ENCODE assay signal across 8 mouse cellular contexts in genomic region chr14:45387480-45387879, GRCm38 (mm10). TPM values are rescaled to one million over a fixed set of nuclear protein-coding genes. Genes with fewer than 3 reads are reported as not detected.
DNase-seq lines count a peak whose midpoint lies in the region; ATAC-seq and TF ChIP-seq lines count a peak whose summit lies in the region.

No protein-coding gene starts in this region.

- no peak for TF ChIP-seq CTCF in embryonic fibroblast, embryonic 13.5 days (IDR thresholded peaks at IDR 0.05; ENCODE audit: borderline replicate concordance, insufficient read depth, low read length)

- H3K9ac ChIP-seq in neural tube, embryonic 12.5 days, result no peak overlapping the region

- H3K4me1 ChIP-seq in embryonic fibroblast, embryonic 13.5 days (ENCODE audit: control insufficient read depth, insufficient read depth, low read length), result 0 out of 2 replicates have a peak, but pooled peaks cover 2% of the 10 kb centered on the region
- peaks cover 23% of the 10 kb centered on the region for H3K4me1 ChIP-seq in limb, embryonic 10.5 days
- no peaks in the 10 kb centered on the region for H3K4me1 ChIP-seq in neural tube, embryonic 12.5 days

- peak overlapping the region; percentile 87 for H3K4me3 ChIP-seq in embryonic fibroblast, embryonic 13.5 days (ENCODE audit: insufficient read depth, low read length)
- peak overlapping the region; percentile 80 for H3K4me3 ChIP-seq in limb, embryonic 10.5 days
- H3K4me3 ChIP-seq in neural tube, embryonic 12.5 days, result no peak overlapping the region

- no peaks in the 10 kb centered on the region for H3K27me3 ChIP-seq in limb, embryonic 10.5 days (ENCODE audit: low read depth, poor library complexity, severe bottlenecking)
- H3K27me3 ChIP-seq in neural tube, embryonic 12.5 days (replicated peaks), result no peaks in the 10 kb centered on the region

- H3K4me2 ChIP-seq in neural tube, embryonic 12.5 days (replicated peaks), result peak overlapping the region; percentile 88

- no peak for ATAC-seq in neural tube, embryonic 12.5 days (ENCODE audit: low FRiP score, low read depth)

- peak; percentile 6 for DNase-seq in retina, postnatal 1 day
- DNase-seq in retina, embryonic 14.5 days (ENCODE audit: low spot score), result no peak
- no peak for DNase-seq in limb, embryonic 10.5 days (ENCODE audit: low spot score)
- DNase-seq in left cerebral cortex, adult 8-10 months (ENCODE audit: low spot score in 2 of 2), result no peak
- no peak for DNase-seq in left cerebral cortex, postnatal 25 days (ENCODE audit: low spot score in 2 of 2)
- no peak for DNase-seq in cerebellum, adult 11-12 months

- 24% methylated on average over 2 of the region's 2 CpGs for WGBS in limb, embryonic 10.5 days
- WGBS in neural tube, embryonic 12.5 days, result 29% methylated on average over 2 of the region's 2 CpGs

- intact Hi-C loops in left cerebral cortex, postnatal 25 days (cut with DNase I), result no loop called here

- H3K27ac ChIP-seq in embryonic fibroblast, embryonic 13.5 days (ENCODE audit: insufficient read depth, low read length), result peak overlapping the region; percentile 50; the same call in 1 of the 2 replicates
- H3K27ac ChIP-seq in limb, embryonic 10.5 days, result peak overlapping the region; percentile 92; the same call in 1 of the 2 replicates
- H3K27ac ChIP-seq in neural tube, embryonic 12.5 days, result no peak overlapping the region

- H3K9me3 ChIP-seq in limb, embryonic 10.5 days (replicated peaks), result no peaks in the 10 kb centered on the region
- no peaks in the 10 kb centered on the region for H3K9me3 ChIP-seq in neural tube, embryonic 12.5 days

- no peak for TF ChIP-seq POLR2A in embryonic fibroblast, embryonic 13.5 days (IDR thresholded peaks at IDR 0.05; ENCODE audit: low read depth, low read length)

- H3K36me3 ChIP-seq in limb, embryonic 10.5 days, result peaks cover 20% of the 10 kb centered on the region
- peaks cover 2% of the 10 kb centered on the region; the same call in 1 of the 2 replicates for H3K36me3 ChIP-seq in neural tube, embryonic 12.5 days

RNA-seq across cellular contexts. Expression of gene Gnpnat1, which starts 17.2 kb away (rescaled TPM):
- polyA plus RNA-seq in embryonic fibroblast, embryonic 13.5 days (2011; ENCODE audit: insufficient read length, low read depth, missing spikeins), result 90.3 and 97.4 TPM in 2 replicates
- polyA plus RNA-seq in limb, embryonic 10.5 days (2016; fragmentation: Nextera tagmentation; extraction: Ambion mirVana), result 61.2 and 74.4 TPM in 2 replicates
- polyA plus RNA-seq in neural tube, embryonic 12.5 days (2016; fragmentation: Nextera tagmentation; extraction: Ambion mirVana), result 29.2 and 30.9 TPM in 2 replicates
- total RNA-seq in left cerebral cortex, adult 8-10 months (2022), result 10 to 100 TPM; 16.5 to 19.2 (median 18.6) TPM
- 10 to 100 TPM; 16.5 to 16.6 TPM for total RNA-seq in left cerebral cortex, postnatal 25 days (2021)

RNA-seq across cellular contexts. Expression of gene Styx, which starts 36.6 kb away (rescaled TPM):
- polyA plus RNA-seq in embryonic fibroblast, embryonic 13.5 days (2011; ENCODE audit: insufficient read length, low read depth, missing spikeins), result 14.8 and 20.9 TPM in 2 replicates
- 38.7 and 46.9 TPM in 2 replicates for polyA plus RNA-seq in limb, embryonic 10.5 days (2016; fragmentation: Nextera tagmentation; extraction: Ambion mirVana)
- polyA plus RNA-seq in neural tube, embryonic 12.5 days (2016; fragmentation: Nextera tagmentation; extraction: Ambion mirVana), result 47.1 and 52.0 TPM in 2 replicates
- total RNA-seq in left cerebral cortex, adult 8-10 months (2022), result 10 to 100 TPM; 13.7 to 20.5 (median 18.9) TPM
- 10 to 100 TPM; 12.6 to 18.4 TPM for total RNA-seq in left cerebral cortex, postnatal 25 days (2021)

RNA-seq across cellular contexts. Expression of gene Psmc6, which starts 57.9 kb away (rescaled TPM):
- 486 and 500 TPM in 2 replicates for polyA plus RNA-seq in embryonic fibroblast, embryonic 13.5 days (2011; ENCODE audit: insufficient read length, low read depth, missing spikeins)
- polyA plus RNA-seq in limb, embryonic 10.5 days (2016; fragmentation: Nextera tagmentation; extraction: Ambion mirVana), result 201 and 203 TPM in 2 replicates
- 202 and 219 TPM in 2 replicates for polyA plus RNA-seq in neural tube, embryonic 12.5 days (2016; fragmentation: Nextera tagmentation; extraction: Ambion mirVana)
- total RNA-seq in left cerebral cortex, adult 8-10 months (2022), result 100 to 1,000 TPM in 2 of 4 experiments, 10 to 100 TPM in 2; 94.9 to 116 (median 98.8) TPM
- total RNA-seq in left cerebral cortex, postnatal 25 days (2021), result 10 to 100 TPM; 93.0 to 97.0 TPM
